Mouse (Mus musculus) NIH3T3 (cell line): Measurements from ENCODE around the gene Surf1.

Source experiments
- DNase-seq: peaks from one replicate; pipeline ENCODE4 v3.0.0-alpha.2; 2012; ENCODE audit warnings: low read depth

Gene Surf1

DNA sequence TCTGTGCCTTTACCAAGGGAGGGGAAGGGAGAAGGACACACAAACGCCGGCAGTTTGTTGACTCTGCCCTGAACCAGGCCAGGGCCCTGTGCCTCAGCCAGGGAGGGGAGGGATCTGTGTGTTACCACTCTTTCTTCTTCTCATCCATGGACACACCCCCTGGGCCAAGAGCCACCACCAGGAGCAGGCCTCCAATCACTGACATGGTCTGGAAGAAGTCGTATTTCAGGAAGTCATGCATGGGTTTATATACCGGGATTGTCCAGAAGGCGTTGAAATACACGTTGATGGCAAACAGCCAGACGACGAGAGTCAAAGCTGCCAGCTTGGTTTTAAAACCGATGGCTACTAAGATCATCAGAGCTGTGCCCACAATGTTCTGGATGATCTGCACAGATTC lies 5.5 kb upstream of the Surf1 start:
- DNase-seq, result peak; percentile 27

DNA sequence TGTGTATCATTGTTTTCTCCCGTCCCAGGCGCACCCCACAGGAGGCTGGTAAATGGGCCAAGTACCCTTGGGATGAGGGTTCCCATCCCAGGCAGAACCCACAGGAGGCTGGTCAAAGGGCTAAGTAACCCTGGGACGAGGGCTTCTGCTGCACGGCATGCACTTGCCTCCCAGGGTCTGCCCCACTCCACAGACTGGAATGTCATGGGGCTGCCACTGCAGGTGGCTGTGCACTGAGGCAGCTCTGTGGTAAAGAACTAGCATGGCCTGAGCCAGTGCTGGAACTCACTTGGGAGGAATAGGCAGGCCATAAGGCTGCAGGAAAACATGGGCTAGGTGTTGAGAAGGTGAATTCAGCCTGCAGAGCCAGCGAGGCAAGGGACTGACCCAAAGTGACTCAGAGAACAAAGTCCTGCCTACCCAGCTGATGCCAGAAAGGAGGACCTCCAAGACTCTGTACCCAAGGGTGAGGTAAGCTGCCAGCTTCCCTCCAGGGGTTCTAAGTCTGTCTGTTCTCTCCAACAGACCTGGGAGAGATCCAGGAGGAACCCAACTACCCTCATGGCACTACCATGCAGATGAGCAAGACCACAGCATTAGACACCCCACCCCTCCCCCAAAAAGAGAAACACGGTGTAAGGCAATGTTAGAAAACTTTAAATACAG lies 4.0 kb upstream of the Surf1 start:
- DNase-seq, result no peak

- no peak for DNase-seq
These were observed 3.4 kb upstream of the Surf1 start for GRCm38 (mm10) chr2:26919684-26920083.

GRCm38 (mm10) chr2:26916738-26917137 lies 408 bp upstream of the Surf1 start:
- no peak for DNase-seq

DNA sequence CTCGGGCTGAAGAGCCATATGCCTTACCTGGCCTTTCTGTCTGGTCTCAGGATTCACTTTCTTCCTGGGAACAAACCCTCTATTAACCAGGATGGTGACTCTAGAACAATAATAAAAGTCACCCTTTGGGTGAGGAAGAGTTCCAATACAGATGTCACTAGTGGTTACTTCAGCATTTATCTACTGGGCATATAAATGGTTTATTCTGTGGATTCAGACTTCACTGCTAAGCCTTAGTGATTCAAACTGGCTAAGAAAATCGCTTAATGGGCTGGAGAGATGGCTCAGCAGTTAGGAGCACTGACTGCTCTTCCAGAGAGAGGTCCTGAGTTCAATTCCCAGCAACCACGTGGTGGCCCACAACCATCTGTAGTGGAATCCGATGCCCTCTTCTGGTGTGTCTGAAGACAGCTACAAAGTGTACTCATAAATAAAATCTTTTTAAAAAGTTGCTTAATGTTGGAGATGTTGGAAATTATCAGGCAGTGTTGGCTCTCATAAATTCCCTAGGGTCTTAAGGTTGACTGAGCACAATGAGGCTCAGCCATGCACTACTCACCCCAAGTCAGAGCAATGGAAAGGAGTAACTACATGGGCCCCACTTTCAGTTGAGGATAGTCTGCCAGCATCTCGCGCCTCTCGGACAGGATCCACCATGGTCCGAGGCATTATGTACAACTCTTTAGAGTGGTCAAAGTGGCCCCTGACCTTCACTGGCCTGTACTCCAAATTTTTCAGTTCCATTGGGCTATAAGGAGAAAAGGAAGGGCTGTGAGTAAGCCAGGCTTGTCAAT lies 2.0 kb downstream of the Surf1 start:
- no peak for DNase-seq

DNA sequence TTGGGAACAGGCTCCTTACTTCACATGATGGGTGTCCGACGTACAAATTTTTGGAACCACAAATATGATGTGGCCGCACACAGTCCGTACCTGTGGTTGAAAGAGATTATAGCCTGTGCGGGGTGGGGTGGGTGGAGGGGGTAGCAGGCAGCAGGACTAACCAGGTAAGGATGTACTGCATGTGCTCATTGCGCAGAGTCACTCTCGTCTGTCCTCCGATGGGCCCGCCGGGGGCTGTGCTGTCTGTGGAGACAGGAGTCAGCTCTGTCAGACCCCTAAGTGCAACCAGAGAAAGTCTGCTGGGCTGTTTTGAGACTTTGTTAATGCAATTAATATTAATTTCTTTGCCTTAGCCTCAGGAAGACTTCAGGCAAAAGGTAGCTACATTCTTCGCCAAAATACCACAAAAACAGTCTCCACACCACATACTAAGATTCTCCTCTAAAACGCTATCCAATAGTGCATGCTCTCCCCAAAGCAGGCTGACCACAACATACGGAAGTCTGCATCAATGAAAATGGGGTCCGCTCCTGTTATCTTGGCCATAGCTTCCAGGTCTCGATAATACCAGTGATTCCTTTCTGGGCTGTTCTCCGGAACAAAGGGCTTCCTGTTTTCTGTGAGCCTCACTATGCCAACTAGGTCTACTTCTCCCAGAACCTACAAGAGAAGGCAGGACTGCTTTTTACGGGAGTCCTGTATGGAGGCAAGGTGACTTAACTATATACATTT lies 2.7 kb downstream of the Surf1 start:
- DNase-seq, result no peak

DNA sequence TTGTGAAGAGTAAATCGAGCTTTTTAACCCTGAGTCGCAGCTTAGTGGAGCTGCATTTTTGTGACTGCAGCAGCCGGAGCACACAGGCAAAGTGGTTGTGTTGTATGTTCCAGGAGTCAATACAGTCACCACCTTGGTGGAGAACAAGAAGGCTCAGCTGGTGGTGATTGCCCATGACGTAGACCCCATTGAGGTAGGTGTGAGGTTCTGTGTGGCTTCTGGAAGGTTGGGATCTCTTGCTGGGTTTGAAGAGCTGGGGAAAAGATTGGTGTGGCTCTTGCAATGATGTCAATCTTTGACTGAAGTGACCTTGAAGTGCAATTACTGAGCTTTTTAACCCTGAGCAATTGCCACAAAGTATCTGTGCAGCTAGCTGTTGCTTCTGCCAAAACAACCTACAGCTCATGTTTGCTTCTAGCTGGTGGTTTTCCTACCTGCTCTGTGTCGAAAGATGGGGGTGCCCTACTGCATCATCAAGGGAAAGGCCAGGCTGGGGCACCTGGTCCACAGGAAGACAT lies 4.0 kb downstream of the Surf1 start:
- DNase-seq, result no peak

DNA sequence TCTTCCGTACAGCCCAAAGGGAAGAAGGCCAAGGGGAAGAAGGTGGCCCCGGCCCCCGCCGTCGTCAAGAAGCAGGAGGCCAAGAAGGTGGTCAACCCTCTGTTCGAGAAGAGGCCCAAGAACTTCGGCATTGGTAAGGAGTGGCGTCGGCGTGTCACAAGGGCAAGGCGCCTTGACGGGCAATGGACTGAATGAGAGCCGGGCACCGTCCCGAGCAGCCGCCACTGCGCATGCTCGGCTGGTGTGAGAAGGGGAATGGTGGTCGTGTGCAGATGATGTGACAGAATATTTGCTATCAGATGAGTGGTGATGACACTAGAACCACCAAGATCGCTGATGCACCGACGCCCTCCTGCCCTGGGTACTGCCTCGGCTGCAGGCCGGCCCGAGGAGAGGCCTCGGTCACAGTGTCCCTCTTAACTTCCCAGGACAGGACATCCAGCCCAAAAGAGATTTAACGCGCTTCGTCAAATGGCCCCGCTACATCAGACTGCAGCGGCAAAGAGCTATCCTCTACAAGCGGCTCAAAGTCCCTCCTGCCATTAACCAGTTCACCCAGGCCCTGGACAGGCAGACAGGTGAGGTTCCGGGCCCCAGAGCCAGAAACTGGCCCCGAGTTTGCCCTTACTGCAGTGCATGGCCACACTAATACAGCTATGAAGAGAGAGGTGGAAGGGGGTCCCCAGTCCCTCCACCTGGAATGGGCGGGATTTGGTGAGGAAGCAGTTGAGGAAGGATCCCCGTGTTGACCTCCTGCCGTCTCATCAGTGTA lies 5.2 kb downstream of the Surf1 start:
- DNase-seq, result peak; percentile 67

DNA sequence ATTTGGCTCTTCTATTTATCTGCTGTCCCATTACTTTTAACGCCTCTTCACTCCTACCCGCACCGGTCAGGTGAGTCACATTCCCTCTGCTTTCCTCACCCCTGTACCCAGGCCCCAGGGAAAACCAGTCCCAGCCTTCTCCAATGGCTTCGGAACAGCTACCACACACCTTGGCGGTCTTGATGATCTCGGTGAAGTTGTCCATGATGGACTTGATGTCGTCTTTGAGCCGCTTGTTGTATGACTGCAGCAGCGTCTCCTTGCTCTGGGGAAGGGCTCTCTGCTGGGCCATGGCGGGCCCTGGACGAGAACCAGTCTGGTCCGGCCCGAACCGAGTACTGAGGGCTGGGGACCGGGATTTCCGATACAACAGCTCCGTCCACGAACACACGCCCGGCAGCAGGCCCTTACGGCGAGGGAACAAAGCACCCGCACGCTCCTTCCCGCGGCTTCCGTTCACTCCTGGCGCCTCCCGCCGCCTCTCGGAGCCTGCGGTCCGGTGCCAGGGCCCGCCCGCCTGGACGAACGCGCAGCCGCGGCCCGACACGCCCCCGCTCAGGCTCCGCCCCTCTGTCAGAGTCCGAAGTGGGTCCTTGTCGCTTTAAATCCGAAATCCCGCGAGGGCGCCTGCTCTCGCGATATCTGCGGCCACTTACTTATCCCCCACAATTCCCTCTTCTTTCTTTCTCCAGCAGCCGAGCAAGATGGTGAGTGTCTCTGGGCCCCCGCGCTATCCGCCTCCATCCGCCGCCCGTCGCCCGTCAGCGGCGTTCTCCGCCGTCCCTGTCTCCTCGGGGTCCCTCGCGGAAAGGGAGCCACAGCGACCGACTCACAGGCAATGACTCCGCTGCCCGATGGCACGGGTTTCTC lies 6.0 kb downstream of the Surf1 start, which contains the start of the genes Med22 and Rpl7a:
Gene Med22, minus strand, starts transcription at position 554 of the 870 bp plus-strand sequence.
Gene Rpl7a, plus strand, starts transcription at position 641 of the 870 bp plus-strand sequence.
- DNase-seq, result peak; percentile 100

DNA sequence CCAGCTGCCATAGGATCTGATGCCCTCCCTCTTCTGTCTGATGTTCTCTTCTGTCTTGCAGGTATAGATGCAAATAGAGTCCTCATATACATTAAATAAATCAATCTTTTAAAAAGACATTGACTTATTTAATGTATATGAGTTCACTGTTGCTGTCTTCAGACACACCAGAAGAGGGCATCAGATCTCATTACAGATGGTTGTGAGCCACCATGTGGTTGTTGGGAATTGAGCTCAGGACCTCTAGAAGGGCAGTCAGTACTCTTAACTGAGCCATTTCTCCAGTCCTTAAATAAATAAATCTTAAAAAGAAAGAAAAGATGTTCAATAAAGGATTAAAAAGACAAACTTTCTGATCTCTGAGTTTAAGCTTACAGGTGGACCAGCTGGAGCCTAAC lies 6.9 kb downstream of the Surf1 start:
- no peak for DNase-seq

- DNase-seq, result no peak
These were observed 7.5 kb downstream of the Surf1 start for GRCm38 (mm10) chr2:26908710-26909386.

- DNase-seq, result peak; percentile 76
These were observed 9.2 kb downstream of the Surf1 start for GRCm38 (mm10) chr2:26907109-26907508.

DNA sequence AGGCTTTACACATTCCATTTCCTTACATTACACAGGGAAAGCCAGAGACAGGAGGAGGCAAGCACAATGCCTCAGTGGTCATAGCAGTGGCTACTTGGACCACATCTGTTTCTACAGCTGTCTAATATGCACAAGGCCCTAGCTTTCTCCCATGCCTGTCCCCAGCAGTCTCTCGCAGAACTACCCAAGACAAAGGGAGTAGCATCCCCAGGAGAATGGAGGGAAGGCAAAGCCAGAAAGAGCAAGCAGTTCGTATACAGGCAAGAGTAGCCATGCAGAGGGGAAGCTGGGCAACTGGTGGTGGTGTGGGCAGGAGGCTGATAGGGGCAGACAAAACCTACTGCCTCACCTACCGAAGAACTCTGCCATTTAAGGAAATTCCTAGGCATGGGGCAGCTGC lies 9.9 kb downstream of the Surf1 start:
- DNase-seq, result no peak

- no peak for DNase-seq
These were observed 10.4 kb downstream of the Surf1 start for GRCm38 (mm10) chr2:26905936-26906335.

DNA sequence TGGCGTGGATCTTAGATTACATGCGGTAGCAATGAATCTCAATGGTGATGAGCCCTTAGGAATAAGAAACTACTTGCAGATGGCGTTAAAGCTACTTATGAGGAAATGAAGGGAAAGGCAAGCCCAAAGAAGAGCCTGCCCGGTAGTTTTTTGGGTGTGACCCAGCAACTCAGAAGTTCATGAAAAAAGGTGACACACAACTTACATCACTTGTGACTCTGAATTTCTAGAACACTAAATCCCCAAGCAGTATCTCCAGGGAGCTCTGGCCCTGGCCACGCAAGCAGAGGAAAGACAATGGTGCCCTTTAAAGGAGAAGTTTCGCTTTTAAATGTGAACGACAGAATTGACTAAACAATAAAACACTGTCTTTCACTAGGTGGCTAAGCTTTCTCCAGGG lies 13.0 kb downstream of the Surf1 start:
- DNase-seq, result no peak

- DNase-seq, result peak; percentile 94
These were observed 13.7 kb downstream of the Surf1 start, which contains the start of gene Surf6 for GRCm38 (mm10) chr2:26902467-26903220. Surf6 (minus strand) TSS chr2:26902879.

DNA sequence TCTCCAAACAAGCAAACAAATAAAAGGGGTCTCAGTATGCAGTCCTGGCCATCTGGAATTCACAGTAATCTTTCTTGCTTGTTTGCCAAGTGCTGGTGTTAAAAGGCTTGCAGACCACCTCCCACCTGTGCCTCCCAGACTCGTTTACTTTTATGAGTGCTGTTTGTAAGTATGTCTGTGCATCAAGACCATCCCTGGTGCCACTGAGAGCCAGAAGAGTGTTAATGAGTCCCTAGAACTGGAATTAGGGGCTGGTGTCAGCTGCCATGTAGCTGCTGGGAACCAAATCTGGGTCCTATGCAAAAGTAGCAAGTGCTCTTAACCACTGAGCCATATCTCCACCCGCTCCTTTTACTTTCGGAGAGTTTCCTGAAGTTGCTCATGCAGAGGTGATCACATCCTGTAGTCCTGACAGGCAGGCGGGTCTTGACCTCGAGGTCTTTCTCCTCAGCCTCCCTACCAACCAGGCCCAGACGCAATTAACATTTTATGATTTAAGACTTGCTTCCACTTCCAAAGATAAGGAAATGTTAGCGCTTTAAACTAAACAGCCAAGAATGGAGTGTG lies 14.4 kb downstream of the Surf1 start:
- DNase-seq, result no peak

- DNase-seq, result peak; percentile 63
These were observed 15.6 kb downstream of the Surf1 start for GRCm38 (mm10) chr2:26900731-26901130.

DNA sequence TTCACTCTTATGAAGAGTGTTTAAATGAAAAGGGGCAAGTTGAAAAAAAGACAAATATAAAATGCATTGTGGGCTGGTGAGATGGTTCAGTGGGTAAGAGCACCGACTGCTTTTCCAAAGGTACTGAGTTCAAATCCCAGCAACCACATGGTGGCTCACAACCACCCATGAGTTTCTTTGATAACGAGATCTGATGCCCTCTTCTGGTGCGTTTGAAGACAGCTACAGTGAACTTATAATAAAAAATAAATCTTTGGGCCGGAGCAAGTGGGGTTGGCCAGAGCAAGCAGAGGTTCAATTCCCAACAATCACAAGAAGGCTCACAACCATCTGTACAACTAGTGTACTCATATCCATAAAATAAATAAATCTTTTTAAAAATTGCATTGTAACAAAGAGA lies 20.4 kb downstream of the Surf1 start:
- DNase-seq, result no peak
